Mouse (Mus musculus) yolk sac, embryonic 10.5 days (tissue): ENCODE data around the gene Pml.

Source experiments
- DNase-seq: peaks from one replicate; pipeline ENCODE4 v3.0.0-alpha.2; 2017; ENCODE audit warnings: low spot score

Gene Pml

DNA sequence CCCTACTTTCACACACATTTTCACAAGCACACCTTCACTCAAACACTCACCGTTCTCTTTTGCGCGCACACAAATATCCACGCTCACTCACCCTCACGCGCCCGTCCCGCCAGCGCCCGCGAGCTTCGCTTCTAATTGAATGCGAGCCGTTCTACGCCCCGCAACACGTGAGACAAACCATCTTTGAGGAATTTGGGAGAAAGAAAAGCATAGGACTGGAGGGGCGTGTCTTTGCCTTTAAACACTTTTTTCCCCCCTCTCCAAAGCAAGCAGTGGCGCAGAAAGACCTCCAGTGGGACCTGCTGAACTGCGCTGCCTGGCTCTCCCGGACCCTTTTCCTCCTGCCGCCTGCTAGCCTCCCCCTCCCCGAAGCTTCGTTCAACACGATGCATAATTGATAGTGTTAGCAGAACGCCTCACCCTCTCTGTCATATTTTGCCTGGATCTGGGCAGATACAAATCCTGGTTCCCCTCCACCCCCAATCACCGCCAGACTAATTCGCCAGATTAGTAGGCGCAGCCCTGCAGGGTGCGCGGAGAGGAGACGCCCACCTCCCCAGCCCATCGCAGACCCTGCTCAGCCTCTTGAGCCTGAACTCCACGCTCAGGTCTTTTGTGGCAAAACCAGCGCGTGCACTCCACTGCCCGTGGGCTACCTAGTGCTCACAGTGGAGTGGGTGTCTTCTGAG is 47.6 kb downstream of the Pml start:
- DNase-seq: no peak

DNA sequence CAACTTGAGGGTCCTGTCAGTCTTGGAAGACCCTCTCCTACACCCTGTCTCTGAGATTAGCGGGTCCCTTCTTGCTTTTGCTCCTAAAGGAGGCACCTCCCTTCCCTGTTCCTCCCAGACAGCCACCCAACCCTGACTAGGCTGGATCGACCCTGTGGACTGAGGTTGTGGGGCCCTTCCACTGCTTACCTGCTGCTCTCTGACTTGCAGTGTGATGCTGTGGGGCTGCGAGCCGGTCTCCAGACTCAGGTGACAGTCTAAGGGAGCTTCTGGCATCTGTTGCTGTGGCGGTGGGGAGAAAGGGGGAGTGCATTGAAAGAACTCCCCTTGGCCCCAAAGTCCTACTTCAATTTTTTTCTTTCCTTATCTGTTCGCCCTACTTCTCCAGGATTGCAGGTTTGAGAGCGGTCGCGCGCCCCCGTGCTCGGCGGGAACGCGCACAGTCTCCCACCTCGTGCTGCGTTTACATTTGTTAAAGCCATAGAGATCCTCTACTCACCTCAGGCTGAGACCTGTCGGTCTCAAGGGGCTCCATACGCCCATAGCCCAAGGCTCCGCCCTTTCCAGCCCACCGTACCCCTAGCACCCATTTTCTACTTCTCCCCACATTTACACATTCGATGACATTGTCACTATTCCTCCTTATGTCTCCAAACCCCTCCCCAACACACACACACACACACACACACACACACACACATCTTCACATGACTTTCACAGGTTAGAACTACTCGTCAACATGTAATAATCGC is 48.3 kb downstream of the Pml start:
- DNase-seq: no peak

DNA sequence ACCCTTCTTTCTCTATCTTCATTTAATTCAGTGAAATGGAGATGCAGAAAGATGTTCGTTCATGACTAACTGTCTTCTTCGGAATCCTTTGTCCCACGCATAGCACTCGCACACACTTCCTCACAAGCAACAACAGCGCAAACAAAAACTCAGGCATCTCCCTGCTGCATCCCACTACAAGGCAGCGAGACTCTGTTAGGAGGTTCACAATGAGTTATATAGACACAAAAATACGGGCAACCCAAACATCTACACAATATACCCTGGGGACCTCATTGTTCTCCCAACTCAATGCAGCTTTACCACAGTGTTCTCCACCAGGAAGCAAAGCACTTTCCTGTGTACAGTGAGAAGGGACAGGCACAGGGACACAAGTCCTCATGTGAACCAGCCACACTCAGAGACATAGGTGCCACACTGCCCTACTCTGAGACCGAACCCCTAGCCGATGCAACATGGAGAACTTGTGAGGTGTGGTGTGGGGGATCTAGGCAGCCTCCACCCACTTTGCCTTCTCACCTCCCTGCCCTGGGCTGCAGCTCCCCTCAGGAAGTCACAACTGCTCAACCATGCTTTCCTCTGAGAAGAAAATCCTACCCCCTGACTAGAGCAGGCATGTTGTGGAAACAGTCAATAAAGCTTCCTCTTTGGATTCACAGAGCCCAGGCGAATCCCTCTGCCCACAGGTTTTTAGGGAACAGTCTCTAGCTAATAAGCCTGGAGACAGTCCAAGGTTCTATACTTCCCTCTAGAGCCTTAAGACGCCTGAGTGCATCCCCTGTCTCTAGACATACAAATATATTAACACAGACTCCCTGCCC is 49.1 kb downstream of the Pml start:
- DNase-seq: no peak

DNA sequence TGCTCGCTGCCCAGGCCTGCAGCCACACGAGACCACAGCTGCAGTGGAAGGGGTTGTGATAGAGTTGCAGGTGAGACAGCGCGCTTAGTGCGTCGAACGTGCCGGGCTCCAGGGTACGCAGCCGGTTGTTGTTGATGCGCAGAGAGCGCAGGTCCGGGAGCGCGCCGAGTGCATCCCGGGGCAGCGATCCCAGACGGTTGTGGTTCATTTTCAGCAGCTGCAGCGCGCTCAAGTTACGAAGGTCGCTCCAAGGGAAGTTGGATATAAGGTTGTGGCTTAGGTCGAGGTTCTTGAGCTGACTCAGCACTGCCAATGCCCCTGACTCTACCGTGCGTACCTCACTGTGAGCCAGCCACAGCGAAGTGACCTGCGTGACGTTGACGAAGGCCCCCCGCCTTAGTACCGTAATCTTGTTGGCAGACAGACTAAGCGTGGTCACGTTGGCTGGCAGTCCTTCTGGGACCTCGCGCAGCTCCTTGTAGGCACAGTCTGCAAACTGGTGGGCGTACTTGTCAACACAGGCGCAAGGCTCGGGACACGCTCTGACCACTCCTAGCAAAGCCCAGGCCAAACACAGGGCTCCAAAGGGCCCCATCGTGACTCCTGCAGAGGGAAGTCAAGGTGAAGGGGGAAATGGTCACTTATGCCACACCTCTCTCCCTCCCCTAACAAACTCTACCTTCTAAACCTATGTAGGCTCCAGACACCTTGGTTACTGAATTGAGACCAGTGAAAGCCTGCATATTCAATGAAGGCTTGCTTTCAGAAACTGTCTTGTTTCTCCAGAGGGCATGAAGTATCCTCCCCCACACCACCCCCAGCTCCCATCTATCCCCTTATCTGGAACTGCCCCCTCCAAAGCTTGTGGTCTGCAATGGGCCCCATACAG is 50.0 kb downstream of the Pml start:
- DNase-seq: no peak

DNA sequence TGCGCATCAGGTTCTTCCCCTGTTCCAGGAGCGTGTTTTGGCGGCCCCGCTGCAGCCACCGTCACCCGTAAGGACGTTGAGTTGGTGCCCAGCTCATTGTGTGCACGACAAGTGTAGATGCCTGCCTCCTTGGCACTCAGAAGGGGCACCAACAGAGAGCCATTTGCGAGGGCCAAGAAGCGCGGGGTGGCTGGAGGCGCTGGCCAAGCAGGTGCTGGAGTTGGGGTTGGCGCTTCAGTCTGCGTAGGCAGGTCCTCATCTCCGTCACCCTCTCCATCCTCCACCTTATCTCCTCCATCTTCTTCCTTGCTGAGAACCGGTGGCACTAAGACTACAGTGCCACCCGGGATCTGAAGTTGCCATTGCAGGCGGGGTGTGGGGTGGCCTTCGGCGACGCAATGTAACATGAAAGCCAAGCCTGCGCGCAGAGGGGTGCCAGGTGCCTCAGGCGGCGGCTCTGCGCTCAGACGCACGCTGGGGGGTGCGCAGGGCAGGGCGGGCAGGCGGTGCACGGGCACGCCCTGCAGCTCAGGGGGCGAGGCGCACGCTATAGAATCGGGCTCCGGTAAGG is 50.7 kb downstream of the Pml start:
- DNase-seq: no peak

DNA sequence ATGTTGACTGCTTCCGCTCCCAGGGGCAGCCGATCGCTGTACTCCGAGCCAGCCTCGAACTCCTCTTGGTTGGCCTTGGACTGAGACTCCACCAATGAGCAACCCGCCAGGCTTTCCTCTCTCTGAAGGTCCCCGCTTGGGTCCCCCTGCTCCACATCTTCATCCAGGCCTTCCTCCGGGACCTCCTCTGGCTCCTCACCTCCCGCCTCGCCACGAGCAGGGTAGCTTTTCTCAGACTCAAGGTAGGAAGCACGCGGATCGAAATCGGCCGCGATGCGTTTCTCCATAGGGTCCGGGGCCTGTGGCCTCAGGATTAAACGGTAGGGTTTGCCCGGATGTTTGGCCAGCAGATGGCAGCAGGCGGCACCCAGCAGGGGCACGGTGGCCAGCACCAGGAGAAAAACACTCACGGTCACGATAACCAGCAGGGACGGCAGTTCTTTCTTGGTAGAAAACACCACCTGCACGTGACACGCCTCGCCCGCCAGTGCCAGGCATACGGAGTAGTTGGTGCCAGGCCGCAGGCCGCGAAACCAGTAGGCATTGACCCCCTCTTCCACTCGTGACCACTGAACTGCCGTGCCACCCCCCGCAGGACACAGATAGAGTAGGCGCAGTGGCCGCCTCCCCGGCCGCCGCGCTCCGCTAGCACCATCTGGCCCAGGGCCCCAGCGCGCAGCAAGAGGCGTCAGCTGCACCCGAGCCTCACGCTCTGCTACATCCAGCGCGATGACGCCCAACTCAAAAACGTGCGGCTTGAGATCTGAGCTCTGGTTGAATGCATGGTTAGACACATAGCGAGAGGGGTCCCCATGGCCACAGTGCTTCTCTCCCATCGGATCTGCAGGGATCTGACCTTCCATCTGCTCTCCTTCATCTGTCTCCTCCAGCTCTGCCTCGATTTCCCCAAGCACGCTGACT is 51.5 kb downstream of the Pml start:
- no peak for DNase-seq

DNA sequence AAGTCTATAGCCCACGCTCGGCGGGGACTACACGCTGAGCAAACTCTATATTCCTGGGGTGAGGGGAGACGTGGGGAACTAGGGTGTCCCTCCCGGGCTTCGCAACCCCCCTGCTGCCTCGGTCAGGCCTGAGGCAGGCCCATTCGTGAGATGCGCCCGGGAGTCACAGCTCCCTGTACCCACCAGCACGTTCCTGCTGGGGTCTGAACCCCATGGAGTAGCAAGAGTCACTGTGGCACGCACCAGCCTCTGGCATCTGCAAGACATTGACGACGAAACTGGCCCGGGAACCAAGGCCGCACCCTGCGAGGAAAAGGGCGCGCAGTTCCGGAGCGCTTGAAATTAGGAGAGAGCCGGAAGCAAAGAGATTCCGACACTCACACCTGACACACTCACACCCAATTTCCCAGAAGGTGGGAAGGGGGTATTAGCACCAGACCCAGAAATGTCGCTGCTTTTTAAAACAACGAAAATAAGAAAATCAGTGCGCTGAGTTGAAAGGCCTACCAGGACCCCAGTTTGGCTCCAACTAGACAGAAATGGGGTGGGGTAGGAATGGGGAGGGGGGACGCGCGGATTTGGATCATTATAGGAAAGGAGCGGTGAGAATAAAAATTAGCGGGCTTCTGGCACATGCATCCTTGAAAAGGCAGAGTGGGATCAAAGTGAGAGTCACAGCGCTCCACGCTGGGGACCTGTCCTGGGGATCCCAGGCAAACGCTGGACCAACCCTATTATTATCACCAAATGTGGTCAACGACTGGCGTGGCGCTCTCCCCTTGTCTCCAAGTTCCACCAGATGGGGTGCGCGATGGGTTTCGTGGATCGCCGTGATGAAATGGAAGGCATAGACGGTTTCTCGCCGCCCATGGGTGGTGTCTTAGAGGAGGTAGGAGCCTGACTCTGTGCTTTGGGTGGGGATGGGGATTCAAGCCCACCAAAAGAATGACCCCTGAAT is 52.7 kb downstream of the Pml start:
- DNase-seq: no peak

DNA sequence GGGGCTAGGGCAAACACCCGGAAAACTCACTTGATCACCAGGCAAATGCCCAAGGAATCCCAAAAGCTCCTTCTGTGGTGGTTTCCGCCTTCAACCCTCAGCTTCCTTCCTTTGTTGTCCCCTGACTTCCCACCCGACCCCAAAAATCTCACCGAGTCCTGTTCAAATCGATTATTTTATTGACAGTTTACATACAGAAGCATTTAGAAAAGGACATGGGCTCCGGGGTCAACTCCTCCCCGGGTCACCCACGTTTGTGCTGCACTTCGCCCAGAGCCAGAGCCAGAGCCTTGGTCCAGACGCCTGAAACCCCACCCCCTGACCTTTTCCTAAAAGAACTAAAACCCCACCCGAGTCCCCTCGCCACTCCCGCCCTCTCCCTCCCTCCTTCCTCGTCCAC is 53.4 kb downstream of the Pml start:
- no peak for DNase-seq

DNA sequence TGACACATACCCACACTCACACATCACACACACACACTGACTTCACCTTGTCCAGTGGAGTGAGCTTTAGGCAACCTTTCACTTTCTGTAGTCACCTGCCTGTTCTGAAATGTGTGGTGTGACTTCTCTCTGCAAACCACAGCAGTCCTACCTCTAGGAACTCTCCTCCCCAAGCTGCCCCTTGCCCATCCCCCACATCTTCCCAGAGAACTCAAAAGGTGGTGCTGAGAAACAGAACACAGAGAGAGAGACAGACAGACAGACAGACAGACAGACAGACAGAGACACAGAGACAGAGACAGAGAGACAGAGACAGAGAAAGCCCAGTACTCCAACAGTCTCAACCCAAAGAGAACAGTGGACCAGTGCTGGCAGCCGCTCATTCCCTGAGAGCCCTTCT is 53.9 kb downstream of the Pml start:
- DNase-seq: no peak

DNA sequence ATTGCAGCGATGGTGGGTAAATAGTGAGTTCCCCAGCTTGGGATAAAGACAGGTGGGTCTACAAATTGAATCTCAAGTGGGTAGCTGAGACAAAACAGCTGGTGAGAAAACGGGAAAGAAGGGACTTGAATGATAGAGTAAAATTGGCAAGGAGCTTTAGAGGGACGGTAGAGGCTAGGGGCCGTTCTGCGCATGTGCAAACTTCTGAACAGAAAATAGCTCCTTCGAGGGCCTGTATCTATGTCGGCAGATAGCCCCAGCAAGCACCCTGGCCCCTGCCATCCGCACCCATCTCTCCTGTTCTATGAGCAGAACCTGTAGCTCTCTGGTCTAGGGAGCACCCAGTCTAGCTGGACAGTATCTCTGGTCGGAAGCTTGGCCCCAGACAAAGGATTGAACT is 55.4 kb downstream of the Pml start:
- DNase-seq: no peak

DNA sequence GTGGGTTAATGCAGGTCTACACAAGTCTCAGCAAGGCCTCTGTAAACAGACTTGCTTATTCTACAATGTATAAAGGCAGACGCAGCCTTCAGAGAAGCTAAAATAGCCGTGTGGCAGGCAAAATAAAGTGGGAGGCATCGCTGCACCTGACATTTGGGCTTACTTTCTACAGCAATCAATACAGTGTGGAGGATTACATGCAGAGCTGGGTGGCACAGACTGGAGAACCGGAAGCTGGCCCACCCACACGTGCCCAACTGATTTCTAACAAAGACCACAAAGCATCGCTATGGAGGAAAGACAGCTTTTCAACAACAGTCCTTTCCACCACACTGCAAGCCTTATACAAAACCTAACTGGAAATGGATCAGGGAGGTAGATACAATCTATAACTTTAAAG is 65.1 kb downstream of the Pml start:
- DNase-seq: no peak

DNA sequence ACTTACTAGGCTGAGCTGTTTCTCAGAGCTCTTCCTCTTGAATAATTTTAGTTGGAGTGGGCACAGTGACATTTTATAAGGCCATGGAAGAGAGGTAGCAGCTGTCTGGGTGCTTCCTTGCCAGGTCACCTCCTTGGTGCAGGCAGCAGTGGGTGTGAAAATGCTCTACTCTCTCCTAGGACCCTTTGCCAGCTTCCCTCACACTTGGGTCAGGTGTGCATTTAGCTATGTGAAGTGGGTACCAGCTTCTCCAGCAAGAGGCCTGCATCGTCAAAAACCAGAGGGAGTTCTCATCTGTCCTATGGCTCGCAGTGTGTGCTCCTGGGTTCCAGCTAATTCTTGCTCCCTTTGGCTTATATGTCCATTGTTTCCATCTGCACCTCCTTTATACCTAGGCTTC is 70.2 kb downstream of the Pml start:
- no peak for DNase-seq

DNA sequence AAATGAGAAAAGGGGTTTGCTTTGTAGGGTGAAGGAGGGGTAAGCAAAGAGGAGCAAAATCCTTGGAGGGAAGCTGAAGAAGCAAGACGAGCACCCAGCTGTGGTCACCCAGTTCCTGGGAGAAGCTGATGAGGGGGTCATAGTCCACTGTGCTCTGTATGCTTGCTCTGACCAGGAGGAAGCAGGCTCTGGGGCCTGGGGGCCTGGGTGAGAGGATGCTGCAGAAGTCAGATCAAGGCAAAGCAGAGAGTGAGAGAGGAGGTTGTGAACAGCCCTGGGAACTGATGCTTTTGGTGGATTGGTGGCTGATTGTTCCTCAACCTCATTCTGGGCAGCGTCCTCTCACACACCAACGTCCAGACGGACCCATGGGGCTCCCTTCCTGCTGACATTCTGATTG is 72.4 kb downstream of the Pml start:
- no peak for DNase-seq

DNA sequence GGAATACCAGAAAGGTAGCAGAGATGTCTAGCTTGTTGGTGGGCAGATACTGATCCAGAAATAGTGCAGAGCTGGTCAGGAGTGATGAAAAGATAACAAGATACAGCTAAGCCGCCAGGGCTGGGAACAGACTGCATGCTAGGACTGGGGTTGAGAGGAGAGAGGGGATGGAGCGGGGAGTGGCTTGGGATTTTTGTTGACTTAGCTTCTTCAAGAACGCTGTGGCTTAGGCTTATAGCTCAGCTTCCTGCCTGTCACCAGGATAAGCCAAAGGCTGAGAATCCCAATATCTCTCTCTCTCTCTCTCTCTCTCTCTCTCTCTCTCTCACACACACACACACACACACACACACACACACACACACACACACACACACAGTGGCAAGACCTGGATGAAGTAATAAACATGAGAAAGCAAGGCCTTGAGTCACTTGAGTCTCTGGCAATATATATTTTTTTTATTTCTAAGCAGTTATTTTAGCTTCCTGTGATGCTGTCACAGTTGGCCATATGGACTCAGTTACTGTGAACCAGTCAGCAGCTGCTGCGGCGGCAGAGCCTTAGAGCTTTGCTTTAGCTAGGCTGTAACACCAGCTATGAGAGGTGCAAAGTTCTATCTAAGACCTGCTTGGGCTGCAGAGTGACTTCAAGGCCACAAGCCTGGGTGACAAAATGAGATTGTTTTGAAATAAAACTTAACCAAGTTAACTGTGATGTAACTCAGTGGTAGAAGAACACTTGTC is 73.7 kb downstream of the Pml start:
- peak; percentile 53 for DNase-seq

DNA sequence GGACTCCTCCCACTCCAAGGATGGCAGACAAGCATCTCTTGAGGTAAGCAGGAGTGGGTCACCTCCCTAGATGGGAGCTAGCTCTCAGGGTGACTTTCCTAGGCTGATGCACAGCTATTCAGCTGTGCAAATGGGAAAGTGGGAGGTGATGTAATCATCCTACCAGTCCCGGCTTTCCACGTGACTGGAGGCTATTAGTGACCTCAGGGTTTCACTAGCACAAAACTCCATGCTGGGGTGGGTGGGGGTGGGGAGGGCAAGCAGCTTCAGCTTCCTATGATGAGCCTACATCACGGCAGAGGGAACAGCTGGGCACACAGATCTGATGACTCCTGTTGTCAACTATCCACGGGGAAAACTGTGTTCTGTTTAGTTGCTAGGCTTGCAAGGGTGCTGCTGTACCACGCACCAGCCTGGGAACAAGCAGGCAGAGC is 74.8 kb downstream of the Pml start:
- no peak for DNase-seq

DNA sequence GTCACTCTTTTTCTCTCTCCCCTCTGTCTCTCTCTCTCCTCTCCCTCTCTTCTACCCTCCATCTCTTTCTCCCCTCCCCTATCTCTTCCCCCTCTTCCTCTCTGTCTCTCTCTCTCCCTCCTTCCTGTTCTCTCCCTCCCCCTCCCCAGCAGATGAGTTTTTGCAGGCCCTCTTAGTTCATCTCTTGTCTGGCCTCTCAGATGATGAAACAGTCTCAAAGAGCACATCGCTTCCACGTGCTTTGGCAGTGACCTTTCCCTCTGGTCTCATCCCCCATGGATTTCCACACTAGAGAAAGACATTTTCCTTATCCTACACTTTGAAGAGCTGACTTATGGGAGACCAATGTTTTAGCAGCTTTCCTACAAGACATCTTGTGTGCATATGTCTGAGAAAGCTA is 76.7 kb downstream of the Pml start:
- no peak for DNase-seq

DNA sequence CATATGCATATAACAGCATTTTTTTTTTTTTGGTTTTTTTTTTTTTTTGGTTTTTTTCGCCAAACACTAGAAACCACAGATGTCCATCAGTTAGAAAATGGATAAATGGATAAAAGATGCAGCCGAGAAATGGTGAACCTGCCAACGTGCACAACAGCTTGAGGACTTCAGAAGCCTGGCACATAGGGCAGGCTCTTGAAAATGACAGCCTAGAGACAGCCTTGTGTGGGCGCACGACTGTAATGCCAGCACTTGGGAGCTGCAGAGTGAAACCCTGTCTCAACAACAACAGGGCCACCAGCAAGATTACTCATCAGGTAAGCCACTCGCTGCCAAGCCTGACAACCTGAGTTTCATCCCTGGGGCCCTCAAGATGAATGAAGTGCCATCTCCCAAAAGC is 80.2 kb downstream of the Pml start:
- no peak for DNase-seq

DNA sequence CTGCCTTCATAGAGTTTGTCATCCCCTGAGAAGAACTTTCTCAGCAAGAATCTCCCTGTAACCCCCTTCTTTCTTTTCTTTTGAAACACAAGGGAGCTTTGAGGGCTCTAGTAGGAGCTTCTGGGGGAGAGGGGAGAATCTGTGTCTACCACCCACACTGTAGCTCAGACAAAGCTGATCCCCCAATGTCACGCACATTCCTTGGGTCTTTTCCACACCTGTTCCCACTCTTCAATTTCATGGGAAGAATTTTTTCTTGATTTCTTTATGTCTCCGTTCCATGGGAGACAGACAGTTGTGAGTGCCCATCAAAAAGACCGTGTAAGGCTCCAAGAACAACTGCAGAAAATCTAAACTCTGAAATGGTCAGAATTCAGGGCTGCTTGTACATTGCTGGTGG is 80.7 kb downstream of the Pml start:
- no peak for DNase-seq
